Mouse (Mus musculus): ENCODE measurements at regions not wholly inside any gene's neighbourhood (a gene's known extent, or its start where the extent isn't known, plus 50 kb on each side); places are given as distances from the start of the nearest gene placed in this dataset.
A peak's percentile ranks its signal among the peaks of the same experiment; 100 is the strongest.
"Not testable (repeated sequence)": the region's sequence is repeated elsewhere in the genome, so short reads cannot be mapped to it uniquely, and the experiment has no call there.

DNA sequence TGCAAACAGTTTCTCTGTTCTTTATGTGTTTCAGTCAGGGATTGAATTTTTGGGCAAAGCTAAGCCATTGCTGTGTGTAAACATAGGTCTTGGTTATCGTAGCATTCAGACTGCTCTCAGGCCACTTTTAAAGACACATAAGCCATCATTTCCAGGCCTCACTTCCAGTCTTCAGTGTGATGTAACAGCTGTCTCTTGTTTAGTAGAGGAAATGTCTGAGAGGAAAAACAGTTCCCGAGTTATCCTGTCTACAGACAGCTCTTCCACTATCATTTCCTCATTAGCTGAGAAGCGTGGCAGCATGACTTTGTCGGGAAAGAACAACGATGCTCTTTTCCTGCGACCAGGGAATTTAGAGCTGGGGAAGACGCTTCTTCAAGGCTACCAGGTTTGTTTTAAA lies 196.9 kb downstream of the Fam198b start:
- DNase-seq (ENCODE audit: low spot score): no peak

DNA sequence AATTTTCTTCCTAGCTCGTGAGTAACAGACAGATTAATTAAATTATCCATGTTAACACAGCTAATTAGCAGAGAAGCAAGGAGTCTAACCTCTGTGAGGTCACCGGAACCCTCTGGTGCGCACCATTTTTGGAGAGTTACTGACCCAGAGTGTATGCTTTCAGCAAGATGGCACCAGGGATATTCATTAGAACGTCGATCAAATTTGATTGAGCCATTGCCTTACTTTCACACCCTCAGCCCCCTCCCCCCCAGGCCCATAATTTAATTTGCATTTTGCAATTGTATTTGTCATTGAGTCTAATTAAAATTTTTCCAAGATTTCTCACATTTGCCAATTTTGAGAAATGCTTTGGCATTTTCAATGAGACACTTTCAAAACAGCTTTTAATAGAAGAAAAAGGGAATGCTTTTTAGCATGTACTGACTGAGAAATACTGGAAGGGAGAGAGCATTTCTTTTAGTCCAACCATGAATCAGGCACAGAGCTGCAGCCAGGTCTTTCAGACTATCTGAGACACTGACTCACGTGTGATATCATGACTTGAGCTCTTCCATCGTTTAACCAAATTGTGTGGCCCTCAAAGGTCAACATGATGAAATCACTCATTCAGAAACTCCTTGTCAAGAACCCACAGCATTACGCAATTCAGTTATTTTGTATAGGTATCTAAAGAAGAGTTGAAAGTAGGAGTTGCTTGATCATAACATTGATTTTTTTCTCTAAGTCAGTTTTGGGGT lies 198.6 kb downstream of the Fam198b start:
- DNase-seq (ENCODE audit: low spot score): peak; percentile 7

DNA sequence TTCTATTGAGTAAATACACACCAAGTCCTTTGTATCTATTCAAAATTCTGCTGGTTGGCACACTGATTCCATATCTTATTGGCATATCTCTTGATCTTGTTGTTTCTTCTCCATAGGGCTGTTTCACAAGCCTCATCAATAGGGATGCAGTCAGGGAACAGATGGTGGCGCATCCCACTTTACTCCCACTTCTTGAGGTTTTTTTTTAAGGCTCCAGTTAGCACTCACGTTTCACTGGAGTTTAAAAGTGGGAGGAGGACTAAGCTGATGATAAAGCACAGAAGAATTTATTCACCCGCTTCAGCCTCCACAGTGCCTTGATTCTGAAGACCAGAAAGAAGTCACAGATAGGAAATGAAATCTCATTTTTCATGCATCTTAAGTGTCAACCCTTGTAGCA lies 199.8 kb downstream of the Fam198b start:
- no peak for DNase-seq (ENCODE audit: low spot score)

DNA sequence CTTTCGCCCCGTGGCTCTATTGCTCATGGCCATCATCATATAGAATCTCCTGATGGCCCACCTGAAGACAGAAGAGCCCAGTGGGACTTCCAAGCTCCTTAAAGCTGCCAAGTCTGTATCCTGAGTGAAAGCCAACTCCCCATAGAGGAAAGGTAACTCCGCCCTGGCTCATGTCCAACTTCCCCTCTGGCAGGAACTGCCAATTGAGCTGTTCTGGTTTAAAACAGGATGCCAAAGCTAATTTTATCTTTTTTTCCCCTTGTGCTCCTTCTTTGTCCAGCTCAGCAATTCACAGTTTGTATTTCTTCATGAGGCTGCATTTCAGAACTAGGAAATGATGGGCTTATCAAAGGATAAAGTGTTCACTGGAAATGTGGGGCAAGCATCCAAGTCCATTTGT lies 215.3 kb downstream of the Fam198b start:
- DNase-seq (ENCODE audit: low spot score): no peak

DNA sequence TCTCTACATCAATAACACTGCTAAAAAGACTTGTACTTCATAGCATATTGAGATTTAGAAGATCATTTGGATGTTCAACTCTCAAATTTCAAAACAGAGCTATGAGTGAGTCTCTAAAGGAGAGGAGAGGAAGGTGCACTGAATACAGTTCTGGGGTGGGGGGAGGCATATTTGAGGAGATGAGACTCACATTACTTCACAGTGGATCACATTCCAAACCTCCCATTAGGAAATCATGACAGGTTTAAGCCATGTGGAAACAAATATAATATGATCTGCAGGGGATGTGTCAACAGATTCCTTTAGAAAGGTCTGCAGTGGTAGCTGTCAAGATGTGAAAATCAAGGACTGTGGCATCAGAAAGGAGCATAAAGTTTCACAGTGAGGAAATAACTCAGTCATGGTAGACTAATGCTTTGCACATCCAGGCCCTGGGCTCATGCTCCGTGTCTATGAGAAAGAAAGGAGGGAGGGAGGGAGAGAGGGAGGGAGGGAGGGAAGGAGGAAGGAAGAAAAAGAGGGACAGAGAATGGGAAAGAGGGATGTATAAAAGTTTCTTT lies 235.9 kb downstream of the Fam198b start:
- DNase-seq (ENCODE audit: low spot score): no peak

DNA sequence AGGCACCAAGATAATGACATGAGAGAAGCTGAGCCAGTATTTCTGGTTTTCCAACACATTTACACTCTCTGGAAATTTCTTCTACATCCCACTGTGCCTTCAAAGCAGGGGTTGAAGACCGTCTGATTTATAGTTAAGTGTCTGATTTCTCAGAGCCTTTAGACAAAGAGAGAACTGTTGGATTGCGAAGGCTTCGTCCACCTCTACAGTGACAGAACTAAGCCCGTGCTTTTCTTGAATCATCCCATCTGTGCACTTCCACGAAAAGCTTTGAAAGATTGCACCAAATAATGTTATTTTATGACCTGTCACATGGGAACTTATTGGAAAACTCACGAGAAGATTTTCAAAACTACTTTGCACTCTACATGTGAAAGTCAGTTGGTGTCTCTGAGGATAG lies 239.3 kb downstream of the Fam198b start:
- DNase-seq (ENCODE audit: low spot score): no peak

DNA sequence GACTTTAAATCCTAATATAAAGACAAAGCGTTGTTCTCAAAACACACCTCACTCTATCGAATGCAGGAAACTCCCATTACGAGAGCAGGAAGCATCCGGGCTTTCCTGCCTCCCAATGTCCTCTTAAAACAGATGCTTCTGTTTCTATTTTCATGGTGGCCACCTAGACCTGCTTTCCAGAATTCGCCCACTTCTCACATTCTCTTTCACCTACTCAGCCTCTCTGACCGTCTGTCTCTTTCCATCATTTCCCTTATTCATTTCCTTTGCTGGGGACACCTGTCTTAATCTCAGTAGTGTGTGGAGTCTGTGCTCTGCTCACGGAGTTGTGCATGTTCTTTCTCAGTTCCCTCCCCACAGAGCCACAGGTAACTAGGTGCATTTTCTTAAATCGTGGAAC lies 240.3 kb downstream of the Fam198b start:
- no peak for DNase-seq (ENCODE audit: low spot score)

DNA sequence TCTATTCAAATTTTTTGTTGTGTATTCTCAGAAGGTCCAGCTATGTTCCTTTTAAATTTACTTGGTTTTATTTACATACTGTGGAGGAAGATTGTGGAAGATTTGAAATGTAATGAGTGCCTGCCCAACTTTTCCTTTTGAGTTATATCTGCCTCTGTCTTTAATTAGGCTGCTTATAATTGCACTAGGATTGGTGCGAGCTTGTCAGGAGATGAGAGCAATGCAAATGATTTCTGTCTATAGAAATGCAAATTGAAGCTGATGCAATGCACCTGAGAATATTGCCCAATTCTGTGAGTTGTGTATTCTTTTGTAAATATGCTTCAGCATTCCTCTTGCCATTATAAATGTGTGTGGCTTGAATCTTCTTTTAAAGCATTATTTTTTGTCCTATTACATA lies 257.4 kb downstream of the Fam198b start:
- no peak for DNase-seq (ENCODE audit: low spot score)

DNA sequence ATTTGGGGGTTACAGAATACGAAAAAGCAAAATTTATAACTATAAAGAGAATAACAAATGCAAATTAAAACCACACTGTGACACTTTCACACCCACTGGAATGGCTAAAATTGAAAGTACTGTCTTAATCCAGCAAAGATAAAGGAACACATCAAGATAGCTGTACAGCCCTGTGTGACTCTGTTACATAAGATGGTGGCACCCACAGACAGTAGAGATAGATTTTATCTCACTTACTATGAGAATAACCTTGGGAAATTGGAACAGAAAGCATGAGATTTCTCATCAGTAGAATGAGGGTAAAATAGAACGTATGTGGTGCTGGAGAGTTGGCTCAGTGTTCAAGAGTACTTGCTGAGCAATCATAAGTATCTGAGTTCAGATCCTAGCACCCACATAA lies 276.1 kb downstream of the Fam198b start:
- DNase-seq (ENCODE audit: low spot score): no peak

DNA sequence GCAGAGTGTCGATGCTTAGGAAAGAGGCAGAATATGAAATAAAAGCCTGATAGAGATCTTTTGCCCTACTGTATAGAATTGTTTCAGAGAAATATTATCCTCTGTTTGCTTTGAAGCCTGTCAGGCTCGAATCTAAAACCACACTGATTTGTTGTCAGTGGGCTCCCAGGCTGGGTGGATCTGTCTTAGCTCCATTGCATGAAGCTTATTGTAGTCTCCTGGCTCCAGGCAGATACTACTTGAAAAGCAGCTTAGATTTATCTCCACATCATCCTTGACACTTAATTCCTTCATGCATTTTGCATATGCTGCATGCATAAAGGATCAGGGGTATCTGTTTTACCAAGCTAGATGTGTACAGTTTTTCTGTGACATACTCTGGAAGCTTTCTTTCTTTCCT lies 297.4 kb downstream of the Fam198b start:
- no peak for DNase-seq (ENCODE audit: low spot score)

DNA sequence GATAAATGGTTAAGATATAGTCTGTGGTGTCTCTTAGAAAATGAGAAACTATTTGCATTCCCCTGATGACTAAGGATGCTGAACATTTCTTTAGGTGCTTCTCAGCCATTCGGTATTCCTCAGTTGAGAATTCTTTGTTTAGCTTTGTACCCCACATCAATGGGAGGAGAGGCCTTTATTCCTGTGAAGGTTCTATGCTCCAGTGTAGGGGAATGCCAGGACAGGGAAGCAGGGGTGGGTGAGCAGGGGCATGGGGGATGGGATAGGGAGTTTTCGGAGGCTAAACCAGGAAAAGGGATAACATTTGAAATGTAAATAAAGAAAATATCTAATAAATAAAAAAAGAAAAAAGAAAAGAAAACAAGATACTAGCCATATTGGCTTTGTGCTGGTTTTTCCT lies 297.8 kb downstream of the Fam198b start:
- not testable (repeated sequence) for DNase-seq (ENCODE audit: low spot score)

DNA sequence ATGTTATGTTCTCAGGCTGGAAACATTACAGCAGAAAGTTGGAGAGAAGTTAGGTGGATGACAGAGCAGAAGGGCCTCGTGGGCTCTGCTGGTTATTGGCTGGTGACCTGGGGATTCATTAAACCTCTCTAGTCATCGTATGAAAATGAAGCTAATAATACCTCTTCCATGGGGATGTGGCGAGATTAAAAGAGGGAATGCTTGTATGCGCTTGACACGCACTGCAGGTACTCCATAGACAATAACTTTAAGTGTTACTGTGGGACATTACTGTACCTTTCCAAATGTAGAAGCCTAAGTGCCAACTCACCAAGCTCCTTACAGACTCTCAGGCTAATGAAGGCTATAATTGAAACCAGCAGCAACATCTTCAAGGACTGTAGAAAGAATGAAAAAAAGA lies 303.1 kb downstream of the Fam198b start:
- DNase-seq (ENCODE audit: low spot score): no peak

DNA sequence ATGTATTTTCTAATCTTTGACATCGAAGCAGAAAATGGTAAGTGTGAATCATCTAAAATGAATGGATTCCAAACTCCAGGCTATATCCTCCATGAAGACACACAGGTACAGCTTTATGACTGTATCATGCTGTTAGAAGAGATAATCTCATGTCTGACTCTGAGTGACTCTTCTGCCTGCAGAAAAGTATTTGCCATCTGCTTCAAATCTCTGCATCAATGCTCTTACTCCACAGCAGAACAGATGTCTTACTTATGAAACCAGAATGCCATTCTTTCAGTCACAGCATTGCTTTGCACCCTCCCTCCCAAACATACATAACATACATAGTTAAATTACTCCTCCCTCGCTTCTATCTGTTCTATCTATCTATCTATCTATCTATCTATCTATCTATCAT lies 316.6 kb downstream of the Fam198b start:
- no peak for DNase-seq (ENCODE audit: low spot score)

DNA sequence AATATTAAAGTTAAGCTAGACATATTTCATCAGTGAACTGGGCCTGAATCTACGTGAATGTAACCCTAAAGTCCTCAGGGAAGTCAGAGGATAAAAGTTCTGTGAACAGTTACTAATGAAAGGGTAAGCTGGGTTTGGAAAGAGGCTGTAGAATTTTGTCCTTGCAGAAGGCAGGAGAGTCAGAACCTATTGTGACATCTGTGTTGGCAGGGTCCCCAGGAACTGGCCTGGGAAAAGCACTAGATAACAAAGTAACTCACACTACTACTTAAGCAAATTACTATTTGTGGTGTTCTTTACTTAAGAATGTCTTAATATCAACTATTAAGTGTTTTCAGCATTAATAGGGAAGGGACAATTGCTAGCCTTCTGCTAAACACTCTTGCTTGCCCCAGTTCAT lies 320.5 kb downstream of the Fam198b start:
- peak; percentile 57 for DNase-seq (ENCODE audit: low spot score)

DNA sequence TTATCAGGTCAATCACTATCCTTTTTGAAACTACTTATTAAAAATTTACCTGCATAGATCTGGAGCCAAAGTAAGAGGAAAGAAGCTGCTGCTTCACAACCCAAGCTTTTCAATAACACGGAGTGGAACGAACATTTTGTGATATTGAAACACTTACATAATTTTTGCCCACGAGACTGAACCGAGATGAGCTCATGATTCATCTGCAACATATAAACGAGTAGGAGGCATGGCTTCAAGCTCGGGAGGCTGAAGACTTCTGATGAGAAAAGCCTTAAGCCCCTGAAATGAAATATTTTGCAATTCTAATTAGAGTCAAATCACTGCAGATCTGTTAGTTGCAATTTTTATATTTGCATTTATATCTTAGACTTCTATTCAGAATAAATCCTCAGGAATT lies 321.0 kb downstream of the Fam198b start:
- no peak for DNase-seq (ENCODE audit: low spot score)

DNA sequence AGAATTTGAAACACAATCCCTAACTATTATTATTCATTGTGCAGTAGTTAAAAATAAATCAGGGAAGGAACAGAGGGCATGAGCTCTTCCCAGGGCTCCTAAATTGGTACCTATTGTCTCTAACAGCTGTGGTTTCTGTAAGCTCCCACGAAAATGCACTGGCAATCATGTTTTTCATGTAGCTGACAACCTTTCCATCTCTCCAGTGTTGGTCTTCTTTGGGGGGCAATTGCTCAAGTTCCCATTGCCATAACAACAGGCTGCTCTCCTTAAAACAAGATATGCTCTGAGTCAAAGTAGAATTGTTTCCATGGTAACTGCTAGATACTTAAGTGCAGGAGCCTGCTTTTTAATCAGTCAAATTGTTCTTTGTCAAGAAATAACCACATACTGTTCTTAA lies 322.7 kb downstream of the Fam198b start:
- no peak for DNase-seq (ENCODE audit: low spot score)

DNA sequence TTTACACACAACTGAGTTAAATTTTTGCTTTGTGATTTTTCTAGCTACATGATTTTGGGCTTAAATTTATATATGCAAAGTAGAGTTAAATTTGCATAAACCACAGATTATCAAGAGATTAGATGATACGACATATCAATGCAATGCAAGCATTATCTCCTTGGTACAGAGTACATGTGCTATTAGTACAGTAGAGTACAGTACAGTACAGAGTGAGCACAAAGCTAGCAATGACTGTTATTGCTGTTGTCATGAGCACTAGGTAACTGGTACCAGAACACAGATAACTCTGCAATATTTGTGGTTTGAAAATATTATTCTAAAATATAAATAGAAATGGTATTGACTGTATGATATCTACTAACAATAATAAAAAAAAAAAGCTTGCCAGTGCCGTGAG lies 323.7 kb downstream of the Fam198b start:
- DNase-seq (ENCODE audit: low spot score): no peak

DNA sequence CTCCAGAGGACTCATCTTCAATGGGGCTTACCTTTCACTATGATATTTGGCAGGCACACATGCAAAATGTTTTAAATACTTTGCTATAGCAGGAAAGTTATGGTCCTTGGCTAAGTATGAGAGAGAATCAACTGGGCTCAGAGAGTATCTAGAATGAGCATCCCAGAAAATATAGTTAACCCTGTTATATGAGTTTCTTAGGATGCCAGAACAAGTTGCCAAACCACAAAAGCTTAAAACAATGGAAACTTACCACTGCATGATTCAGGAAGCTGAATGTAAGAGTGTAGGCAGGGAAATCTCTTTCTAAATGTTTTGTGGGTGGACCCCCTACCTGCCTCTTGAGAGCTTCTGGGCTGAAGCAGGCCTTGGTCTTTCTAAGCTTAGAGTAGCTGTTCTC lies 325.3 kb downstream of the Fam198b start:
- DNase-seq (ENCODE audit: low spot score): no peak

DNA sequence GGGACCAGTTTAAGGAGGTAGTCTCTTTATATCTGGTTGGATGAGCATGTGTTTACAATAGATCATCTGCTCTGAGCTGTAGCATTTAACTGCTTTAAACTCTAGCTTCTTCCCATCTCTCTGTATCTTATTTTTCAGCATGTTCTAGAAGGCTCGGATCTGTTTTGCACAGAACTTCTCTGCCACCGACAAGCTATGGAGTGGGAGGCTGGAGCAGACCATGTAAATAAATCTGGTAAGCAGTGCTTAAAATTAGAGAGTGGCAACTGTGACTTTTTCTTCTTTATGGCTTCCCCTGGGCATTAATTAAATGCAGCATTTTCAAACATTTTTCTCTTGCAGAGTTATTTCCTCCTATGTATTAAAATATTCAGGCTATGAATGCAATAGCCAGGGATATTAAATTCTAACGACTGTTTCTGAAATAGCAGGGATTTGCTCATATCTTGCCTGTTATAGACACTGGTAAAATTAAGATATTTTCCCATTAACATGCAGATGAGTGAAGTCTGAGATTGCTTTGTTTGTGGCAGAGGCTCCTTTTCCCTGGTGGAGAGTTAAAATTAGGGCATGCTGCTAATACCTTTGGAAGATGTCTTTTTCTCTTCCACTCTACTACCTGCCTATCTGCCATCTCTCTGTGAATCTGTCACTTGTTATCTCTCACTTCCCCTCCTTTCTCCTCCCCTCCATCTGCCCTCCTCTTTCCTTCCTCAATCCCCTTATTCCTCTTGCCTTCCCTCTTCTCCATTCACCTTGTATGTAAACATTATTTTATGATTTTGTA lies 327.2 kb downstream of the Fam198b start:
- DNase-seq (ENCODE audit: low spot score): no peak

DNA sequence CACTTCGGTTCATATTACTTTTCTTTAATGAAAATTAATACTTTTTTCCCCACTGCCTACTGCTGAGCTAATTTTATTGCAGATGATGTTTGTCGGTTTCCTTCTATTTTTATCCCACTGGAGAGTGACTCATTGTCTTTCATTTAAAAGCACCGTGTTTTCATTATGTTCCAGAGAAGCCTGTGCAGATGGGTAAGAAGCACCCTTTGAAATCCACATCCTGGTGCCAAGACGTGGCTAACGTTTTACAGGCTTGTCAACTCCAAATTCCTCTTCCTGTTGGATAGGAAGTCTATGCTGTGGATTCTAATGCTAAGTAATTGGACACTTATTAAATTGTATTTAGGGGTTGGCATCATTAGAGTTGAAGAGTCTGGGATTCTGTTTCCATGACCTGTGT lies 364.3 kb downstream of the Fam198b start:
- no peak for DNase-seq (ENCODE audit: low spot score)

DNA sequence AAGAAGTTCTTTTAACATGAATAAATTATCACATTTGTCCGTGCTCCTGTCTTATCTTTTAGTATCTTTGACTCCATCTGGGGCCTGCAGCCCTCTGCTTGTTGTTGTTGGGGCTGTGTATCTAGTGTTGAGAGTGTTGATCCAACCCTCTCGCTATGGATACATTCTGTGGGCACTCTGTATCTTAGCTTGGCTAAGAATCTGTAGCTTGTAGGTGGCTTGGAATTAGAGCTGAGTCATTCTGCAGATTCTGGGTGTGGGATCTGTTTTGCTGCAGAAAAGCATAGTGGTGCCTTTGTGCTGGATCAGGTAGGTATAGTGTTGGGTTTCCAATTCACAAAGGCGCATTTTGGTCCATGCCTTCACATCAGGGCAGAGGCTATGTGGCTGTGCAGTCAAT lies 365.6 kb downstream of the Fam198b start:
- no peak for DNase-seq (ENCODE audit: low spot score)

DNA sequence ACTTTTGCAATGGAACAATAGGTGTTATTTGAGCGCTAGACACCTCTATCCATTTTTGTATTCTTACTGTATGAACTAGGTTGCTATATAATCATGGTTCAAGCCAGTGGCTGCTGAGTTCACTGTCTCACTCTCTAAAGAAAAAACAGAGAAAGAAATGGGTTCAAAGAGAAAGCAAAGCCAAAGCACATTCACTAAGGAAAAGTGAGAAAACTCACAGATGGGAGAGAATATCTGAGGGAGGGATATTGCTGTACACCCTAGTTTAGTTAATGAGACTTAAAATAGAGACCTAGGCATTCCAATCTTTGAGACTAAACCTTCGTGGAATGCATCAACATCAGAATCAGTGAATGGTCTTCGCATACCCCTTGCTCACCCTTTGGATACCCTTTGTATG lies 371.0 kb downstream of the Fam198b start:
- no peak for DNase-seq (ENCODE audit: low spot score)

DNA sequence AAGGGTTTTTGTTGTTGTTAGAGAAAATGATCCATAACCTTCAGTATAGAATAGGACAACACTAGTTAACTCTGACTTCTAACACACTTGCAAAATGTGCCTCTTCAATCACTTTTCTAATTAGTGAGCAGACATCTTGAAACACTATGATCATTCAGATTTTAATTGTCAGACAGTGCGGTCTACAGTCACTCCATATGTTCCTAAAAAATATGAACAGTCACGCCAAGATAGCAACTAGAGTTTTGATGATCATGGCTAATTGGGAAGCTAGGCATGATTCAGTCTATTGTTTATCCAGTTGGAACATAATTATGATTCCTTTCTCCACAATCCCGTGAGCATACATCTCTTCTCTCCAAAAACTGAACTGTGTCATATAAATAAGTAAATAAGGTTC lies 372.1 kb downstream of the Fam198b start:
- DNase-seq (ENCODE audit: low spot score): no peak

DNA sequence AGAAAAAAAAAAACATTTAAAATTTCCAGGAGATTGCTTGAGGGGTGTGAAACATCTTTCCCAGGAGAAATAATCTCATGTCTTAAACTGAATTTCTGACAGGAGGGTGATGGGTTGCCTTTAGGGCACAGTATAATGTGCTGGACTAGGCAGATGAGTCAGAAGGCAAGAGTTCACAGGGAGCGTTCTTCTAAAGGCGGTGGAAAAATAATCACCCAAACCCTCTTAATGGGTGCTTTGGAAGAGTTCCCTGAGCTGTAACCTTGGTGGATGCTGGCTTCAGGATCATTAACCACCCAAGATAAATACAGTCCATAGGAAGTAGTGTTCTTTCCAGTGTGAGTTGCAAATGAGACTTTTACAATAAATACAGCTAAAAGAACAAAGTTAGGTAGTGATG lies 378.8 kb downstream of the Fam198b start:
- DNase-seq (ENCODE audit: low spot score): peak; percentile 6
